Mouse (Mus musculus): Measurements from ENCODE around the gene Stk33.

DNA sequence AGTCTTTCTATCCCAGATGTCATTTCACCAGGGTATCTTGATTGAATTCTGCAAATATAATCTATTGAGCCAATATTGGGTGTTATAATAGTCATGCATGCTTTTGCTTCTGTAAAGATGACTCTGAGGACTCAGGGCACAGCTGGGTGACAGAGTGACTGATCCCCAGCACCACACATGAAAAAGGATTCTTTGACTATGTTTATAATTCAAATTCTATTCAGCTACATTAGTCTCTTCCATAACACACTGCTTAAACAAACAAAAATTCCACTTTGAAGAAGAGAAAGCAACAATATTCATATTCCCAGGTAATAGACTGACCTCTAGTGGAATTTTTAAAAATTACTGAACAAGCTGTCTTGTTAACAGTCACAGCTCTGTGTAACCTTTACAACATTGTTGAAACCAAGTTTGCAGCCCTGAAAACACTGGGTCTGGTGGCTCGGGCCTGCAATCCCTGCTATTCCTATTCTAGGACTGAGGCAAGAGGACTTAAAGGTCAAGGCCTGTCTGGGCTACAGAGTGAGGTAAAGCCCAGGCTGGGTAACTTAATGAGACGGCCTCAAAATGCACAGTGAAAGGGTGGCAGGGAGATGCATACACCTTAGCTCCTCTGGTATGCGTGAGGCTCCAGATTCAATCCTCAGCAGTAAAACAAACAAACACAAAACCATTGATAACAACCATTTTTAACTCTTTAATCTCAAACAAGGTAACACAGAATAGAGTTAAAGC lies 14.3 kb downstream of the Stk33 start:
- TF ChIP-seq EP300 (IDR thresholded peaks at IDR 0.05; ENCODE audit: low read depth in 1 of 2, low read length in 2 of 2) (no peak), NRF1 (IDR thresholded peaks at IDR 0.05; ENCODE audit: insufficient read depth, low read depth, low read length, poor library complexity, severe bottlenecking) (no peak), GABPA (IDR thresholded peaks at IDR 0.05; ENCODE audit: low read depth, low read length) (no peak), BHLHE40 (IDR thresholded peaks at IDR 0.05; ENCODE audit: borderline replicate concordance, low read depth, low read length) (no peak), HCFC1 (IDR thresholded peaks at IDR 0.05; ENCODE audit: low read depth, low read length) (no peak), CHD2 (IDR thresholded peaks at IDR 0.05; ENCODE audit: low read length) (no peak), RCOR1 (IDR thresholded peaks at IDR 0.05; ENCODE audit: low read depth, low read length) (no peak), CTCF (IDR thresholded peaks at IDR 0.05 in 2 of 3, conservative IDR thresholded peaks at IDR 0.05 in 1 of 3; ENCODE audit: control insufficient read depth in 1 of 3, insufficient read depth in 1 of 3, low read depth in 2 of 3, low read length in 3 of 3, poor library complexity in 1 of 3, severe bottlenecking in 1 of 3) (peak; percentile 21 to 76 (median 30); a peak in 4 of 6 replicates), SIN3A (IDR thresholded peaks at IDR 0.05; ENCODE audit: low read length) (no peak), MAX (IDR thresholded peaks at IDR 0.05; ENCODE audit: low read length) (no peak), POLR2AphosphoS5 (IDR thresholded peaks at IDR 0.05; ENCODE audit: borderline replicate concordance, low read depth, low read length) (no peak), TAL1 (IDR thresholded peaks at IDR 0.05; ENCODE audit: low read length) (no peak)

All from MEL (cell line).